Mouse (Mus musculus): ENCODE results near the gene Ccdc172.

- no peak for TF ChIP-seq CTCF (IDR thresholded peaks at IDR 0.05; ENCODE audit: borderline replicate concordance, extremely low read depth, insufficient read depth, insufficient read length)
- TF ChIP-seq POLR2A (IDR thresholded peaks at IDR 0.05; ENCODE audit: borderline replicate concordance, extremely low read depth, insufficient read depth, insufficient read length, poor library complexity, severe bottlenecking) = no peak
Observed at GRCm38 (mm10) chr19:58497106-58497505, 14.7 kb upstream of the Ccdc172 start.

Data from brain, embryonic 14.5 days (tissue).